Mouse (Mus musculus): ENCODE data around the gene Cdh23. TPM values are rescaled to one million over a fixed set of nuclear protein-coding genes. Genes with fewer than 3 reads are reported as not detected.

Gene Cdh23
- total RNA-seq, 2 experiments from 2014 or later, result 5.1 to 6.0 TPM

Other genes with a start within 250 kb of the Cdh23 start
- 1 to 10 TPM; 6.1 to 7.4 TPM for gene Slc29a3, start 56.3 kb upstream of the Cdh23 start, total RNA-seq (2021)
- gene Unc5b, start 135.1 kb upstream of the Cdh23 start, total RNA-seq (2021), result 10 to 100 TPM; 24.0 to 25.1 TPM

Measured in heart, postnatal 14 days (tissue).